Mouse (Mus musculus): Measurements from ENCODE around the gene Rhoh. TPM values are rescaled to one million over a fixed set of nuclear protein-coding genes. Genes with fewer than 3 reads are reported as not detected.

Gene Rhoh
- polyA plus RNA-seq (2017; shearing (Covaris generic)), result 491 TPM

GRCm38 (mm10) chr5:65861154-65861944 is at the start of gene Rhoh:
Gene Rhoh (plus strand): TSS chr5:65861213.

GRCm38 (mm10) chr5:65934783-65935182 is 73.8 kb downstream of the Rhoh start, which contains the start of gene Chrna9:
Gene Chrna9 (plus strand): TSS chr5:65934921.

Other genes starting within 250 kb of the Rhoh start
- gene Pds5a, start 162.9 kb upstream of the Rhoh start, polyA plus RNA-seq (2017; shearing (Covaris generic)), result 37.6 TPM
- gene N4bp2, start 97.7 kb upstream of the Rhoh start, polyA plus RNA-seq (2017; shearing (Covaris generic)), result 10.7 TPM
- gene Chrna9, start 73.7 kb downstream of the Rhoh start, polyA plus RNA-seq (2017; shearing (Covaris generic)), result 0.31 TPM
- gene 9130230L23Rik, start 143.1 kb downstream of the Rhoh start, polyA plus RNA-seq (2017; shearing (Covaris generic)), result 0.39 TPM

Data from activated CD4-positive, CD25-positive, alpha-beta regulatory T cell, adult 9 weeks (primary cell).